Mouse (Mus musculus): ENCODE data around the gene Klhl11. TPM values are rescaled to one million over a fixed set of nuclear protein-coding genes. Genes with fewer than 3 reads are reported as not detected.

Klhl11 gene
- polyA plus RNA-seq, 1 experiment from 2014 or later, result 10.0 TPM

- Histone ChIP-seq H3K4me3 (no peak overlapping the region), H3K36me3 (peaks cover 99% of the 10 kb centered on the region), H3K9me3 (no peaks in the 10 kb centered on the region), H3K4me1 (no peaks in the 10 kb centered on the region), H3K9ac (no peak overlapping the region), H3K27ac (no peak overlapping the region), H3K27me3 (no peaks in the 10 kb centered on the region), H3K4me2 (no peak overlapping the region)
- ATAC-seq (ENCODE audit: insufficient number of reproducible peaks, low FRiP score, low TSS enrichment, low read depth), result no peak
- WGBS, result 56% methylated on average over 6 of the region's 6 CpGs
Observed at GRCm38 (mm10) chr11:100501321-100501720, 28.8 kb upstream of the Klhl11 start.

- ATAC-seq (ENCODE audit: insufficient number of reproducible peaks, low FRiP score, low TSS enrichment, low read depth), result no peak
- no peak overlapping the region for H3K9ac ChIP-seq
- peaks cover 99% of the 10 kb centered on the region for H3K36me3 ChIP-seq
- H3K4me3 ChIP-seq, result no peak overlapping the region
- H3K4me1 ChIP-seq, result no peaks in the 10 kb centered on the region
- 86% methylated on average over 7 of the region's 7 CpGs for WGBS
- no peaks in the 10 kb centered on the region for H3K27me3 ChIP-seq
- H3K27ac ChIP-seq, result no peak overlapping the region
- no peak overlapping the region for H3K4me2 ChIP-seq
- no peaks in the 10 kb centered on the region for H3K9me3 ChIP-seq
Observed at GRCm38 (mm10) chr11:100500651-100501050, 28.1 kb upstream of the Klhl11 start.

GRCm38 (mm10) chr11:100500241-100500640 is 27.7 kb upstream of the Klhl11 start:
- WGBS, result 82% methylated on average over 3 of the region's 3 CpGs
- no peak overlapping the region for H3K9ac ChIP-seq
- no peak overlapping the region for H3K4me3 ChIP-seq
- H3K27ac ChIP-seq, result no peak overlapping the region
- no peaks in the 10 kb centered on the region for H3K4me1 ChIP-seq
- H3K27me3 ChIP-seq, result no peaks in the 10 kb centered on the region
- H3K4me2 ChIP-seq, result no peak overlapping the region
- no peak for ATAC-seq (ENCODE audit: insufficient number of reproducible peaks, low FRiP score, low TSS enrichment, low read depth)
- H3K9me3 ChIP-seq, result no peaks in the 10 kb centered on the region
- peaks cover 98% of the 10 kb centered on the region for H3K36me3 ChIP-seq

- Histone ChIP-seq H3K4me1 (no peaks in the 10 kb centered on the region), H3K9me3 (no peaks in the 10 kb centered on the region), H3K27me3 (no peaks in the 10 kb centered on the region), H3K36me3 (peaks cover 95% of the 10 kb centered on the region), H3K9ac (no peak overlapping the region), H3K27ac (no peak overlapping the region), H3K4me2 (no peak overlapping the region), H3K4me3 (no peak overlapping the region)
- ATAC-seq (ENCODE audit: insufficient number of reproducible peaks, low FRiP score, low TSS enrichment, low read depth), result no peak
- WGBS, result 93% methylated on average over 12 of the region's 12 CpGs
Observed at GRCm38 (mm10) chr11:100493771-100494170, 21.2 kb upstream of the Klhl11 start.

GRCm38 (mm10) chr11:100490951-100491350 is 18.4 kb upstream of the Klhl11 start:
- H3K9ac ChIP-seq, result no peak overlapping the region
- 86% methylated on average over 6 of the region's 6 CpGs for WGBS

GRCm38 (mm10) chr11:100485801-100486538 is 13.4 kb upstream of the Klhl11 start:
- Histone ChIP-seq H3K27ac (no peak overlapping the region), H3K27me3 (no peaks in the 10 kb centered on the region), H3K4me3 (no peak overlapping the region), H3K9ac (no peak overlapping the region), H3K9me3 (no peaks in the 10 kb centered on the region), H3K4me1 (no peaks in the 10 kb centered on the region), H3K4me2 (no peak overlapping the region), H3K36me3 (peaks cover 92% of the 10 kb centered on the region)
- no peak for ATAC-seq (ENCODE audit: insufficient number of reproducible peaks, low FRiP score, low TSS enrichment, low read depth)
- 87% methylated on average over 8 of the region's 8 CpGs for WGBS

More at GRCm38 (mm10) chr11:100490951-100491350, 18.4 kb upstream of the Klhl11 start:
- peaks cover 91% of the 10 kb centered on the region for H3K36me3 ChIP-seq
- H3K27ac ChIP-seq, result no peak overlapping the region
- no peaks in the 10 kb centered on the region for H3K9me3 ChIP-seq
- ATAC-seq (ENCODE audit: insufficient number of reproducible peaks, low FRiP score, low TSS enrichment, low read depth), result no peak
- no peak overlapping the region for H3K4me3 ChIP-seq
- H3K4me2 ChIP-seq, result no peak overlapping the region
- H3K4me1 ChIP-seq, result no peaks in the 10 kb centered on the region
- H3K27me3 ChIP-seq, result no peaks in the 10 kb centered on the region

GRCm38 (mm10) chr11:100484461-100484860 is 11.9 kb upstream of the Klhl11 start:
- Histone ChIP-seq H3K4me2 (no peak overlapping the region), H3K27ac (no peak overlapping the region), H3K9me3 (no peaks in the 10 kb centered on the region), H3K4me1 (no peaks in the 10 kb centered on the region), H3K9ac (no peak overlapping the region), H3K27me3 (no peaks in the 10 kb centered on the region), H3K36me3 (peaks cover 92% of the 10 kb centered on the region), H3K4me3 (no peak overlapping the region)
- no peak for ATAC-seq (ENCODE audit: insufficient number of reproducible peaks, low FRiP score, low TSS enrichment, low read depth)
- WGBS, result 94% methylated on average over 3 of the region's 3 CpGs

GRCm38 (mm10) chr11:100479152-100479551 is 6.6 kb upstream of the Klhl11 start:
- Histone ChIP-seq H3K36me3 (peaks cover 76% of the 10 kb centered on the region), H3K4me2 (no peak overlapping the region), H3K4me3 (no peak overlapping the region), H3K4me1 (no peaks in the 10 kb centered on the region), H3K9me3 (no peaks in the 10 kb centered on the region), H3K9ac (no peak overlapping the region), H3K27ac (no peak overlapping the region), H3K27me3 (no peaks in the 10 kb centered on the region)
- ATAC-seq (ENCODE audit: insufficient number of reproducible peaks, low FRiP score, low TSS enrichment, low read depth), result no peak
- WGBS, result 74% methylated on average over 7 of the region's 7 CpGs

GRCm38 (mm10) chr11:100476281-100476680 is 3.7 kb upstream of the Klhl11 start:
- no peak for ATAC-seq (ENCODE audit: insufficient number of reproducible peaks, low FRiP score, low TSS enrichment, low read depth)
- no peak overlapping the region for H3K9ac ChIP-seq
- no peak overlapping the region for H3K4me2 ChIP-seq
- H3K4me3 ChIP-seq, result no peak overlapping the region
- H3K9me3 ChIP-seq, result no peaks in the 10 kb centered on the region
- peaks cover 2% of the 10 kb centered on the region for H3K4me1 ChIP-seq
- H3K27me3 ChIP-seq, result no peaks in the 10 kb centered on the region
- no peak overlapping the region for H3K27ac ChIP-seq
- 91% methylated on average over 5 of the region's 5 CpGs for WGBS
- peaks cover 51% of the 10 kb centered on the region for H3K36me3 ChIP-seq

GRCm38 (mm10) chr11:100472935-100473295 is 374 bp upstream of the Klhl11 start:
- Histone ChIP-seq H3K4me3 (peak overlapping the region; percentile 93), H3K36me3 (peaks cover 18% of the 10 kb centered on the region), H3K27ac (0 out of 2 replicates have a peak overlapping the region, but pooled peaks have one; percentile 57), H3K9me3 (no peaks in the 10 kb centered on the region), H3K4me2 (peak overlapping the region; percentile 76; the same call in 1 of the 2 replicates), H3K4me1 (peaks cover 18% of the 10 kb centered on the region), H3K9ac (no peak overlapping the region), H3K27me3 (no peaks in the 10 kb centered on the region)
- WGBS, result 35% methylated on average over 5 of the region's 5 CpGs
- ATAC-seq (ENCODE audit: insufficient number of reproducible peaks, low FRiP score, low TSS enrichment, low read depth), result no peak

- peak overlapping the region; percentile 76 for H3K4me2 ChIP-seq
- peaks cover 9% of the 10 kb centered on the region; the same call in 1 of the 2 replicates for H3K36me3 ChIP-seq
- peak overlapping the region; percentile 93 for H3K9ac ChIP-seq
- WGBS, result 4% methylated on average over 30 of the region's 30 CpGs
- H3K27ac ChIP-seq, result peak overlapping the region; percentile 87
- no peak for ATAC-seq (ENCODE audit: insufficient number of reproducible peaks, low FRiP score, low TSS enrichment, low read depth)
- no peaks in the 10 kb centered on the region for H3K9me3 ChIP-seq
- no peaks in the 10 kb centered on the region for H3K27me3 ChIP-seq
- peak overlapping the region; percentile 93 for H3K4me3 ChIP-seq
- peaks cover 18% of the 10 kb centered on the region for H3K4me1 ChIP-seq
Observed at GRCm38 (mm10) chr11:100471352-100472196, 967 bp downstream of the Klhl11 start.

- Histone ChIP-seq H3K36me3 (peaks cover 24% of the 10 kb centered on the region), H3K9me3 (no peaks in the 10 kb centered on the region), H3K4me2 (no peak overlapping the region), H3K27ac (no peak overlapping the region), H3K4me3 (no peak overlapping the region), H3K4me1 (peaks cover 12% of the 10 kb centered on the region), H3K9ac (no peak overlapping the region), H3K27me3 (no peaks in the 10 kb centered on the region)
- WGBS, result 77% methylated on average over 1 of the region's 1 CpGs
- ATAC-seq (ENCODE audit: insufficient number of reproducible peaks, low FRiP score, low TSS enrichment, low read depth), result no peak
Observed at GRCm38 (mm10) chr11:100465833-100466232, 6.7 kb downstream of the Klhl11 start.
